Mouse (Mus musculus): ENCODE measurements at regions not wholly inside any gene's neighbourhood (a gene's known extent, or its start where the extent isn't known, plus 50 kb on each side); places are given as distances from the start of the nearest gene placed in this dataset.

- no peak for DNase-seq
- WGBS = 78% methylated on average over 2 of the region's 2 CpGs
- ATAC-seq (ENCODE audit: low FRiP score, low TSS enrichment) = no peak
Measured at GRCm38 (mm10) chr10:8064281-8064680, 108.3 kb upstream of the Tab2 start.

GRCm38 (mm10) chr10:8063458-8064090 is 107.5 kb upstream of the Tab2 start:
- 70% methylated on average over 5 of the region's 5 CpGs for WGBS
- Histone ChIP-seq H3K27me3 (ENCODE audit: control insufficient read depth, insufficient read depth, low read length) (no peaks in the 10 kb centered on the region), H3K4me3 (replicated peaks; ENCODE audit: low read depth, low read length) (no peak overlapping the region), H3K9me3 (ENCODE audit: control insufficient read depth, low read length) (no peaks in the 10 kb centered on the region), H3K36me3 (ENCODE audit: control insufficient read depth, insufficient read depth, low read length) (no peaks in the 10 kb centered on the region), H3K27ac (replicated peaks; ENCODE audit: low read depth, low read length) (no peak overlapping the region), H3K4me2 (ENCODE audit: low read length) (no peak overlapping the region), H3K9ac (replicated peaks; ENCODE audit: low read length) (no peak overlapping the region), H3K4me1 (ENCODE audit: control insufficient read depth, insufficient read depth, low read length) (no peaks in the 10 kb centered on the region)
- DNase-seq = no peak
- ATAC-seq (ENCODE audit: low FRiP score, low TSS enrichment) = no peak

More at GRCm38 (mm10) chr10:8064281-8064680, 108.3 kb upstream of the Tab2 start:
- Histone ChIP-seq H3K36me3 (ENCODE audit: control insufficient read depth, insufficient read depth, low read length) (no peaks in the 10 kb centered on the region), H3K4me3 (replicated peaks; ENCODE audit: low read depth, low read length) (no peak overlapping the region), H3K9ac (replicated peaks; ENCODE audit: low read length) (no peak overlapping the region), H3K27me3 (ENCODE audit: control insufficient read depth, insufficient read depth, low read length) (no peaks in the 10 kb centered on the region), H3K4me2 (ENCODE audit: low read length) (no peak overlapping the region), H3K4me1 (ENCODE audit: control insufficient read depth, insufficient read depth, low read length) (no peaks in the 10 kb centered on the region), H3K9me3 (ENCODE audit: control insufficient read depth, low read length) (no peaks in the 10 kb centered on the region), H3K27ac (replicated peaks; ENCODE audit: low read depth, low read length) (no peak overlapping the region)

- Histone ChIP-seq H3K36me3 (ENCODE audit: control insufficient read depth, insufficient read depth, low read length) (no peaks in the 10 kb centered on the region), H3K4me1 (ENCODE audit: control insufficient read depth, insufficient read depth, low read length) (no peaks in the 10 kb centered on the region), H3K9me3 (ENCODE audit: control insufficient read depth, low read length) (no peaks in the 10 kb centered on the region), H3K27me3 (ENCODE audit: control insufficient read depth, insufficient read depth, low read length) (no peaks in the 10 kb centered on the region), H3K4me3 (replicated peaks; ENCODE audit: low read depth, low read length) (no peak overlapping the region), H3K4me2 (ENCODE audit: low read length) (no peak overlapping the region), H3K9ac (replicated peaks; ENCODE audit: low read length) (no peak overlapping the region), H3K27ac (replicated peaks; ENCODE audit: low read depth, low read length) (no peak overlapping the region)
- no peak for DNase-seq
- no peak for ATAC-seq (ENCODE audit: low FRiP score, low TSS enrichment)
Measured at GRCm38 (mm10) chr10:8060987-8061386, 105.0 kb upstream of the Tab2 start.

- no peak for ATAC-seq (ENCODE audit: low FRiP score, low TSS enrichment)
- 69% methylated on average over 1 of the region's 1 CpGs for WGBS
- H3K27me3 ChIP-seq (ENCODE audit: control insufficient read depth, insufficient read depth, low read length) = no peaks in the 10 kb centered on the region
- no peaks in the 10 kb centered on the region for H3K36me3 ChIP-seq (ENCODE audit: control insufficient read depth, insufficient read depth, low read length)
- no peak overlapping the region for H3K4me3 ChIP-seq (replicated peaks; ENCODE audit: low read depth, low read length)
- no peak overlapping the region for H3K4me2 ChIP-seq (ENCODE audit: low read length)
- no peak for DNase-seq
- H3K9ac ChIP-seq (replicated peaks; ENCODE audit: low read length) = no peak overlapping the region
- no peaks in the 10 kb centered on the region for H3K4me1 ChIP-seq (ENCODE audit: control insufficient read depth, insufficient read depth, low read length)
- no peaks in the 10 kb centered on the region for H3K9me3 ChIP-seq (ENCODE audit: control insufficient read depth, low read length)
- H3K27ac ChIP-seq (replicated peaks; ENCODE audit: low read depth, low read length) = no peak overlapping the region
Measured at GRCm38 (mm10) chr10:8059769-8060168, 103.7 kb upstream of the Tab2 start.

GRCm38 (mm10) chr10:8057855-8058254 is 101.8 kb upstream of the Tab2 start:
- no peaks in the 10 kb centered on the region for H3K4me1 ChIP-seq (ENCODE audit: control insufficient read depth, insufficient read depth, low read length)
- no peak overlapping the region for H3K9ac ChIP-seq (replicated peaks; ENCODE audit: low read length)
- H3K27ac ChIP-seq (replicated peaks; ENCODE audit: low read depth, low read length) = no peak overlapping the region
- 90% methylated on average over 5 of the region's 5 CpGs for WGBS
- H3K9me3 ChIP-seq (ENCODE audit: control insufficient read depth, low read length) = no peaks in the 10 kb centered on the region
- no peaks in the 10 kb centered on the region for H3K27me3 ChIP-seq (ENCODE audit: control insufficient read depth, insufficient read depth, low read length)
- DNase-seq (no peak), ATAC-seq (ENCODE audit: low FRiP score, low TSS enrichment) (no peak)
- no peak overlapping the region for H3K4me3 ChIP-seq (replicated peaks; ENCODE audit: low read depth, low read length)
- H3K36me3 ChIP-seq (ENCODE audit: control insufficient read depth, insufficient read depth, low read length) = no peaks in the 10 kb centered on the region
- no peak overlapping the region for H3K4me2 ChIP-seq (ENCODE audit: low read length)

- DNase-seq (no peak), ATAC-seq (ENCODE audit: low FRiP score, low TSS enrichment) (no peak)
- Histone ChIP-seq H3K27ac (replicated peaks; ENCODE audit: low read depth, low read length) (no peak overlapping the region), H3K27me3 (ENCODE audit: control insufficient read depth, insufficient read depth, low read length) (no peaks in the 10 kb centered on the region), H3K9ac (replicated peaks; ENCODE audit: low read length) (no peak overlapping the region), H3K9me3 (ENCODE audit: control insufficient read depth, low read length) (no peaks in the 10 kb centered on the region), H3K4me3 (replicated peaks; ENCODE audit: low read depth, low read length) (no peak overlapping the region), H3K36me3 (ENCODE audit: control insufficient read depth, insufficient read depth, low read length) (no peaks in the 10 kb centered on the region), H3K4me1 (ENCODE audit: control insufficient read depth, insufficient read depth, low read length) (no peaks in the 10 kb centered on the region), H3K4me2 (ENCODE audit: low read length) (no peak overlapping the region)
- 84% methylated on average over 6 of the region's 6 CpGs for WGBS
Measured at GRCm38 (mm10) chr10:8055293-8055692, 99.3 kb upstream of the Tab2 start.

- peaks cover 8% of the 10 kb centered on the region for H3K4me1 ChIP-seq (ENCODE audit: control insufficient read depth, insufficient read depth, low read length)
- no peaks in the 10 kb centered on the region for H3K9me3 ChIP-seq (ENCODE audit: control insufficient read depth, low read length)
- H3K4me3 ChIP-seq (replicated peaks; ENCODE audit: low read depth, low read length) = no peak overlapping the region
- no peak overlapping the region for H3K9ac ChIP-seq (replicated peaks; ENCODE audit: low read length)
- H3K36me3 ChIP-seq (ENCODE audit: control insufficient read depth, insufficient read depth, low read length) = no peaks in the 10 kb centered on the region
- DNase-seq = no peak
- WGBS = 94% methylated on average over 3 of the region's 3 CpGs
- no peak for ATAC-seq (ENCODE audit: low FRiP score, low TSS enrichment)
- no peak overlapping the region for H3K27ac ChIP-seq (replicated peaks; ENCODE audit: low read depth, low read length)
- no peaks in the 10 kb centered on the region for H3K27me3 ChIP-seq (ENCODE audit: control insufficient read depth, insufficient read depth, low read length)
- H3K4me2 ChIP-seq (ENCODE audit: low read length) = no peak overlapping the region
Measured at GRCm38 (mm10) chr10:8043416-8044163, 87.6 kb upstream of the Tab2 start.

- 96% methylated on average over 6 of the region's 6 CpGs for WGBS
- Histone ChIP-seq H3K4me2 (ENCODE audit: low read length) (no peak overlapping the region), H3K4me1 (ENCODE audit: control insufficient read depth, insufficient read depth, low read length) (peaks cover 20% of the 10 kb centered on the region), H3K27me3 (ENCODE audit: control insufficient read depth, insufficient read depth, low read length) (no peaks in the 10 kb centered on the region), H3K9me3 (ENCODE audit: control insufficient read depth, low read length) (no peaks in the 10 kb centered on the region), H3K36me3 (ENCODE audit: control insufficient read depth, insufficient read depth, low read length) (no peaks in the 10 kb centered on the region), H3K9ac (replicated peaks; ENCODE audit: low read length) (no peak overlapping the region), H3K27ac (replicated peaks; ENCODE audit: low read depth, low read length) (no peak overlapping the region), H3K4me3 (replicated peaks; ENCODE audit: low read depth, low read length) (no peak overlapping the region)
- DNase-seq (no peak), ATAC-seq (ENCODE audit: low FRiP score, low TSS enrichment) (no peak)
Measured at GRCm38 (mm10) chr10:8042306-8042705, 86.3 kb upstream of the Tab2 start.

GRCm38 (mm10) chr10:8041790-8042189 is 85.8 kb upstream of the Tab2 start:
- H3K4me3 ChIP-seq (replicated peaks; ENCODE audit: low read depth, low read length) = no peak overlapping the region
- DNase-seq = no peak
- no peak for ATAC-seq (ENCODE audit: low FRiP score, low TSS enrichment)
- H3K27ac ChIP-seq (replicated peaks; ENCODE audit: low read depth, low read length) = no peak overlapping the region
- no peaks in the 10 kb centered on the region for H3K27me3 ChIP-seq (ENCODE audit: control insufficient read depth, insufficient read depth, low read length)
- peaks cover 24% of the 10 kb centered on the region for H3K4me1 ChIP-seq (ENCODE audit: control insufficient read depth, insufficient read depth, low read length)
- no peak overlapping the region for H3K4me2 ChIP-seq (ENCODE audit: low read length)
- WGBS = 54% methylated on average over 8 of the region's 8 CpGs
- H3K9me3 ChIP-seq (ENCODE audit: control insufficient read depth, low read length) = no peaks in the 10 kb centered on the region
- H3K9ac ChIP-seq (replicated peaks; ENCODE audit: low read length) = no peak overlapping the region
- no peaks in the 10 kb centered on the region for H3K36me3 ChIP-seq (ENCODE audit: control insufficient read depth, insufficient read depth, low read length)
